Mouse (Mus musculus): ENCODE measurements at regions not wholly inside any gene's neighbourhood (a gene's known extent, or its start where the extent isn't known, plus 50 kb on each side); places are given as distances from the start of the nearest gene placed in this dataset.

GRCm38 (mm10) chr4:53270433-53270832 is 110.7 kb upstream of the Abca1 start:
- no peaks in the 10 kb centered on the region for H3K27me3 ChIP-seq (ENCODE audit: insufficient read depth, poor library complexity, severe bottlenecking)
- no peaks in the 10 kb centered on the region for H3K9me3 ChIP-seq
- H3K4me1 ChIP-seq (replicated peaks): no peaks in the 10 kb centered on the region
- DNase-seq (ENCODE audit: low spot score): no peak
- H3K36me3 ChIP-seq: no peaks in the 10 kb centered on the region
- H3K4me3 ChIP-seq: no peak overlapping the region
- no peak overlapping the region; the same call in 1 of the 2 replicates for H3K27ac ChIP-seq
- 84% methylated on average over 10 of the region's 10 CpGs for WGBS

GRCm38 (mm10) chr4:53269999-53270398 is 110.3 kb upstream of the Abca1 start:
- 92% methylated on average over 5 of the region's 5 CpGs for WGBS

GRCm38 (mm10) chr4:53269251-53269842 is 109.7 kb upstream of the Abca1 start:
- Histone ChIP-seq H3K36me3 (no peaks in the 10 kb centered on the region), H3K4me1 (replicated peaks) (no peaks in the 10 kb centered on the region), H3K9me3 (no peaks in the 10 kb centered on the region), H3K27ac (0 out of 2 replicates have a peak overlapping the region, but pooled peaks have one; percentile 23), H3K27me3 (ENCODE audit: insufficient read depth, poor library complexity, severe bottlenecking) (no peaks in the 10 kb centered on the region), H3K4me3 (no peak overlapping the region)
- 91% methylated on average over 5 of the region's 5 CpGs for WGBS
- no peak for DNase-seq (ENCODE audit: low spot score)

More at GRCm38 (mm10) chr4:53269999-53270398, 110.3 kb upstream of the Abca1 start:
- Histone ChIP-seq H3K9me3 (no peaks in the 10 kb centered on the region), H3K4me3 (no peak overlapping the region), H3K27me3 (ENCODE audit: insufficient read depth, poor library complexity, severe bottlenecking) (no peaks in the 10 kb centered on the region), H3K4me1 (replicated peaks) (no peaks in the 10 kb centered on the region), H3K27ac (0 out of 2 replicates have a peak overlapping the region, but pooled peaks have one; percentile 23), H3K36me3 (no peaks in the 10 kb centered on the region)
- no peak for DNase-seq (ENCODE audit: low spot score)

- no peaks in the 10 kb centered on the region for H3K9me3 ChIP-seq
- no peaks in the 10 kb centered on the region for H3K27me3 ChIP-seq (ENCODE audit: insufficient read depth, poor library complexity, severe bottlenecking)
- 0 out of 2 replicates have a peak, but pooled peaks cover 7% of the 10 kb centered on the region for H3K4me1 ChIP-seq (replicated peaks)
- no peak for DNase-seq (ENCODE audit: low spot score)
- 84% methylated on average over 5 of the region's 5 CpGs for WGBS
- H3K4me3 ChIP-seq: no peak overlapping the region
- H3K36me3 ChIP-seq: no peaks in the 10 kb centered on the region
- H3K27ac ChIP-seq: no peak overlapping the region
Observed at GRCm38 (mm10) chr4:53264901-53265300, 105.2 kb upstream of the Abca1 start.

- H3K9me3 ChIP-seq: no peaks in the 10 kb centered on the region
- H3K36me3 ChIP-seq: no peaks in the 10 kb centered on the region
- 93% methylated on average over 2 of the region's 2 CpGs for WGBS
- H3K4me3 ChIP-seq: no peak overlapping the region
- H3K27me3 ChIP-seq (ENCODE audit: insufficient read depth, poor library complexity, severe bottlenecking): no peaks in the 10 kb centered on the region
- 0 out of 2 replicates have a peak, but pooled peaks cover 7% of the 10 kb centered on the region for H3K4me1 ChIP-seq (replicated peaks)
- no peak overlapping the region for H3K27ac ChIP-seq
- DNase-seq (ENCODE audit: low spot score): no peak
Observed at GRCm38 (mm10) chr4:53264501-53264900, 104.8 kb upstream of the Abca1 start.

GRCm38 (mm10) chr4:53263776-53264175 is 104.1 kb upstream of the Abca1 start:
- Histone ChIP-seq H3K9me3 (no peaks in the 10 kb centered on the region), H3K27ac (no peak overlapping the region), H3K36me3 (no peaks in the 10 kb centered on the region), H3K27me3 (ENCODE audit: insufficient read depth, poor library complexity, severe bottlenecking) (no peaks in the 10 kb centered on the region), H3K4me3 (no peak overlapping the region), H3K4me1 (replicated peaks) (0 out of 2 replicates have a peak, but pooled peaks cover 7% of the 10 kb centered on the region)
- WGBS: 65% methylated on average over 13 of the region's 13 CpGs
- peak; percentile 17 for DNase-seq (ENCODE audit: low spot score)

GRCm38 (mm10) chr4:53262466-53262865 is 102.8 kb upstream of the Abca1 start:
- whole genome bisulfite sequencing: 87% methylated on average over 5 of the region's 5 CpGs

GRCm38 (mm10) chr4:53261556-53262140 is 102.0 kb upstream of the Abca1 start:
- no peak for DNase-seq (ENCODE audit: low spot score)
- Histone ChIP-seq H3K4me3 (no peak overlapping the region), H3K27ac (no peak overlapping the region), H3K36me3 (no peaks in the 10 kb centered on the region), H3K27me3 (ENCODE audit: insufficient read depth, poor library complexity, severe bottlenecking) (no peaks in the 10 kb centered on the region), H3K4me1 (replicated peaks) (0 out of 2 replicates have a peak, but pooled peaks cover 7% of the 10 kb centered on the region), H3K9me3 (no peaks in the 10 kb centered on the region)
- 80% methylated on average over 6 of the region's 6 CpGs for WGBS

More at GRCm38 (mm10) chr4:53262466-53262865, 102.8 kb upstream of the Abca1 start:
- Histone ChIP-seq H3K27me3 (ENCODE audit: insufficient read depth, poor library complexity, severe bottlenecking) (no peaks in the 10 kb centered on the region), H3K4me1 (replicated peaks) (0 out of 2 replicates have a peak, but pooled peaks cover 7% of the 10 kb centered on the region), H3K9me3 (no peaks in the 10 kb centered on the region), H3K4me3 (no peak overlapping the region), H3K27ac (no peak overlapping the region), H3K36me3 (no peaks in the 10 kb centered on the region)
- DNase-seq (ENCODE audit: low spot score): no peak

- DNase-seq (ENCODE audit: low spot score): no peak
- no peak overlapping the region for H3K4me3 ChIP-seq
- H3K9me3 ChIP-seq: no peaks in the 10 kb centered on the region
- H3K36me3 ChIP-seq: no peaks in the 10 kb centered on the region
- 93% methylated on average over 6 of the region's 6 CpGs for WGBS
- 0 out of 2 replicates have a peak, but pooled peaks cover 6% of the 10 kb centered on the region for H3K4me1 ChIP-seq (replicated peaks)
- no peaks in the 10 kb centered on the region for H3K27me3 ChIP-seq (ENCODE audit: insufficient read depth, poor library complexity, severe bottlenecking)
- H3K27ac ChIP-seq: no peak overlapping the region
Observed at GRCm38 (mm10) chr4:53258975-53259374, 99.3 kb upstream of the Abca1 start.

- H3K27me3 ChIP-seq (ENCODE audit: insufficient read depth, poor library complexity, severe bottlenecking): no peaks in the 10 kb centered on the region
- no peak overlapping the region for H3K27ac ChIP-seq
- no peak overlapping the region for H3K4me3 ChIP-seq
- DNase-seq (ENCODE audit: low spot score): no peak
- no peaks in the 10 kb centered on the region for H3K9me3 ChIP-seq
- H3K36me3 ChIP-seq: no peaks in the 10 kb centered on the region
- H3K4me1 ChIP-seq (replicated peaks): no peaks in the 10 kb centered on the region
- 84% methylated on average over 5 of the region's 5 CpGs for WGBS
Observed at GRCm38 (mm10) chr4:53256996-53257395, 97.3 kb upstream of the Abca1 start.

GRCm38 (mm10) chr4:53254483-53254882 is 94.8 kb upstream of the Abca1 start:
- H3K9me3 ChIP-seq: no peaks in the 10 kb centered on the region
- no peak overlapping the region for H3K4me3 ChIP-seq
- no peak for DNase-seq (ENCODE audit: low spot score)
- 87% methylated on average over 6 of the region's 6 CpGs for WGBS
- H3K4me1 ChIP-seq (replicated peaks): no peaks in the 10 kb centered on the region
- H3K27me3 ChIP-seq (ENCODE audit: insufficient read depth, poor library complexity, severe bottlenecking): no peaks in the 10 kb centered on the region
- H3K27ac ChIP-seq: no peak overlapping the region
- H3K36me3 ChIP-seq: no peaks in the 10 kb centered on the region

- 66% methylated on average over 4 of the region's 4 CpGs for WGBS
- H3K36me3 ChIP-seq: no peaks in the 10 kb centered on the region
- DNase-seq (ENCODE audit: low spot score): no peak
- H3K27me3 ChIP-seq (ENCODE audit: insufficient read depth, poor library complexity, severe bottlenecking): no peaks in the 10 kb centered on the region
- H3K27ac ChIP-seq: no peak overlapping the region
- no peaks in the 10 kb centered on the region for H3K9me3 ChIP-seq
- H3K4me1 ChIP-seq (replicated peaks): no peaks in the 10 kb centered on the region
- no peak overlapping the region for H3K4me3 ChIP-seq
Observed at GRCm38 (mm10) chr4:53253680-53254079, 94.0 kb upstream of the Abca1 start.

GRCm38 (mm10) chr4:53250325-53250724 is 90.6 kb upstream of the Abca1 start:
- no peaks in the 10 kb centered on the region for H3K4me1 ChIP-seq (replicated peaks)
- WGBS: 90% methylated on average over 3 of the region's 3 CpGs
- no peak overlapping the region for H3K27ac ChIP-seq
- no peak for DNase-seq (ENCODE audit: low spot score)
- no peaks in the 10 kb centered on the region for H3K27me3 ChIP-seq (ENCODE audit: insufficient read depth, poor library complexity, severe bottlenecking)
- H3K9me3 ChIP-seq: no peaks in the 10 kb centered on the region
- no peak overlapping the region for H3K4me3 ChIP-seq
- H3K36me3 ChIP-seq: no peaks in the 10 kb centered on the region
